Mouse (Mus musculus): ENCODE data around the gene Cntln.

Cntln gene

DNA sequence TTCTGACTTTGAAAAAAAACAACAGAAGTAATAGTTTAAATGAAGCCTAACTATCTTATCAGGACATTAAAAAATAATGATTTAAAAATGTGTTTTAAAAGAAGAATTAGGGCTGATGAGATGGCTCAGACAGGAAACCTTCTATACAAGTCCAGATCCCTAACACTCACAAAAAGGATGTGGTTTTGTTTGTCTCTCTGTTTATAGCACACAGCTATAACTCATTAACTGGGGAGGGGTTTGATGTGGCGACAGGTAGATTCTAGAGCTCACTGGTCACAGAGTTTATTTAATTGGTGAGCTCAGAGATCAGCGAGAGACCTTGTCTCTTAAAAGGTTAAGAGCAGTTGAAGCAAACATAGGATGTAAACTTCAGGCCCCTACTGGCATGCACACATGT lies 175.5 kb downstream of the Cntln start:
- DNase-seq = no peak

DNA sequence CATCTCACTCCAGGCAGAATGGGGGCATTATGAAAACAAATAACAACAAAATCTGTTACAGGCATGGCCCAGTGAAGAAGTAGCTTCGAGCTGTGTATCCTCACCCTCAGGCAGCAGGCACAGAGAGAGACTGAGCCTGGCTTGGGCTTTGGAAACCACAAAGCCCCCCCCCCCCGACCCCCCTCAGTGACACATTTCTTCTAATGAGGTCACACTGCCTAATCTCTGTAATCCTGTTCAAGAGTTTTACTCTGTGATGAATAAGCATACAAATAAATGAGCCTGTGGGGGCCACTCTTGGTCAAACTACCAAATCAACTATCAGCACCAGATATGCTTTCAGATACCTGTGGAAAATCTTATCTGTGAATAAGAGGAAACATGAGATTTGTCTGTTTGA lies 177.6 kb downstream of the Cntln start:
- no peak for DNase-seq

DNA sequence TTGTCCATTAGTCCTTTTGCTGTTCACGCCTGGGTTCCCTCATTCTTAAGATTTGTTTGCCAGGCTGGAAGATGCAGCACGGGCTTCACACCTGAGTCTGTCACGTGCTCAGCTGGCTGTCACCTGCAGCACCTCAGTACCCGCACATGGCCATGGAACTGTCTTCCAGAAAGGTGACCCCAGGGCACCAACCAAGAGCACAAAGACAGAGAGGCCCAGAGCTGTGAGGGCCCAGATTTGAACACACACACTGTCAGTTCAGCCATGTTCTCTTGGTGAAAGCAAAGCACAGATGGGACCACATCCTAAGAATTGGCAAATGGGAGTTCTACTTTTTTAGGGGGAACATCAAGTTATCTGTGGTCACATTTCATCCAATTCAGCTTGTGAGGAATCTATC lies 211.9 kb downstream of the Cntln start:
- DNase-seq = no peak

DNA sequence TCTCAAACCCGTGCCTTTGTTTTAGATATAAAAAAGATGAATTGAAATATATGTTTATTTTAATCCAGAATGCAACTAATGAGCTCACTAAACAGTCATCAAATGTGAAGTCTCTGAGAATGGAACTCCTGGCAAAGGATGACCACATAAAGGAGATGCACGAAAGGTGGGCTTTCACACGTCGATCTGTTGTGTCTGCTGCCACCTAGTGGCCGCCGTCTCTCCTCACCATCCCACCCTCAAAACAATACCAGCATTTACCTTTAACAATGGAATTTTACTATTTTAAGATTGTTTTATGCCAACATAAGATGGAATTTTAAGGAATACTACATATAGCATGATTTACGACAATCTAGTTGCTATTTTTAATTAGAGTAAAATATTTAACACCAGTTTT lies 212.6 kb downstream of the Cntln start:
- peak; percentile 43 to 51 for DNase-seq

DNA sequence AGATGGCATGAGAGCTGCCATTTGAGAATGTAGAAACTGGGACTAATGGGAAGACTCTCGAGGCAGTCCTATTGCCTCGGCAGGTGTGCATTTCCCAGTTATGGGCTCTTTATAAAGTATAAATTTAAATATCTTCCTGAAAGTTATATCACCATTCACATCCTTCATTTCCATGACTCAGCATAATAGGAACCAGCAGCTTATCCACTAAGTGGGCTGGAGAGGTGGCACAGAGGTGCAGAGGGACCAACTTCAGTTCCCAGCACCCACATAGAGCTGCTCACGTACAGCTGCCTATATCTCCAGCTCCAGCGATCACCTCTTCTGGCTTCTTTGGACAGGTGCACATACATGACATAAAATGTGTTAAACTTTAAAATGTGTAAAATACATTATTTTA lies 218.1 kb downstream of the Cntln start:
- DNase-seq = no peak

DNA sequence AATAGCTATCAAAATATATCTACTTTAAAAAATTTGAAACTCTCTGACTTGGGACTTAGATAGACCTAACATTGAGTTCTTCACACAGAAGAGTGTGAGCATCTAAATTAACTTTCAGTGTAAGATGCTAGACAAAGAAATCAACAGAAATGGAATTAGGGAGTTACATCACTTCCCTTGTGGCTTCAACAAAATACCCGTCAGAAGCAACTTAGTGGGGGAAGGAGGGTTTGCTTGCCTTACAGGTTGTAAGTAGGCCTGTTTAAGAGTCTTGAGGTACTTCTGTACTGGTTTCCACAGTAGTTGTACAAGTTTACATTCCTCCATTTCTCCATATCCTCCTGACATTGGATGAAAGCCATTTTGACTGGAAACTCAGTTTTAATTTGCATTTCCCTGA lies 222.3 kb downstream of the Cntln start:
- DNase-seq = no peak

DNA sequence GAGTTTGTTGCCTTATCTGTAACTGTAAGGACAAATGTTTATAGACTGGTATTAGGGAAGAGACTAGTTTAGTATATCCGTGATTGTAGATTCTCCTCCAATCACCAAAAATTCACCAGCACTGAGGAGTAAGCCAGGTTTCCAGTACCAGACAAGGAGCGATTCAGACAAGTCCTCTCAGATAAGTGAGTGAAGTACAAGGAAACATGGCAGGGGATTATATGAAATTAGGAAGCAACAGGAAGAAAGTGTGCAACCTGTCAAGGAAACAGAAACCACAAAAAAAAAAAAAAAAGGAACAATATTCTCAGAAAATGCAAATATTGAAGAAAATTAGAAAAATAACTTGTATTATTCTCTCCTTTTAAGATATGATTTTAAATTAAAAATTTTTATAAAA lies 222.9 kb downstream of the Cntln start:
- DNase-seq = no peak

DNA sequence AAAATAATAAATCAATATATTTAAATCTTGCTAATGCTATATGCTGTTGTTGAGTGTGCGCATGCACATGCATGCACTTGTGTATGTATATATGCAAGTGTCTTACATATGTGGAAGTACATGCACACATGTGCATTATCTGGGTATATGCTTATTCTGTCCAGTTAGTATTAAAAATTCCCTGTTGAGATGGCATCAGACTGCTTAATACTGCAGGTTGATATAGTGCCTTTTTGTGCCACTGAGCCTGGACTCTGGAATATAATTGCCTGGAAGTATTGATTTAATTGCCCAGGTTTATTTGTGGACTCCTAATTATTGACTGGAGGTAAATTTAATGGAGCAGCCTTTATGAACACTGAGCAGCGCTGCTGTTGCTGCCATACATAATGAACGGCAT lies 236.2 kb downstream of the Cntln start:
- no peak for DNase-seq

DNA sequence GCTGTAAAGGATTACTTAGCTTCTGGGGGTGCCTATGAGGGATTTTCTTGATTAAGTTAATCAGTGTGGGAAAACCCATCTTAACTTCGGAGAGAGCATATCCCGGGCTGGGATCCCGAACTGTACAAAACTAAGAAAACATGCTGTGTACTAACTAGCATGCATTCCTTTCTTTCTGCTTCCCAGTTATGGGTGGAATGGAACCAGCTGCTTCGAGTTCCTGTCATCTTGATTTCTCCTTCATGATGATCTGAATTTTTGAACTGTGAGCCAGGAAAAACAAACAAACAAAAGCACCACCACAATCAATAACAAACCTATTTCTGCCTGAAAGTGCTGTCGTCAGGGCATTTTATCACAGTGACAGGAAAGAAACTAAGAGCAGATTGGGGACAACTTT lies 265.6 kb downstream of the Cntln start:
- DNase-seq = no peak

DNA sequence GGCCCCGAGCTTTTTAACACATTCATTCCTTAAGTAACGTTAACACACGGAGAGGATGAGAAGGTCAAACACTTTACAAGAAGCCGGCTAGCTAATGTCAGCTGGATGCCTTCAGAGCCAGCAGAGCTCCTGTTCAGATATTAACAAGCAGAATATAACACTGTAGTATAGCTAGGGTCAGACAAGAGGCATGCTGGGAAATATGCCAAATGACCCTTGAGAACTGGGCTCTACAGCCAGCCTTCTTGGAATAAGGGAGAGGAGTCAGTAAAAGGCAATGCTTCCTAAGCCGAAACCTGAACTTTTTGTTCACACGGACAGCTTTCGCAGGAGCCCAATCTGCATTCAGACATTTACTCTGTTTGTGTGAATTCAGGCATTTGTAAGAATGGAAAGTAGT lies 267.8 kb downstream of the Cntln start:
- DNase-seq = no peak

DNA sequence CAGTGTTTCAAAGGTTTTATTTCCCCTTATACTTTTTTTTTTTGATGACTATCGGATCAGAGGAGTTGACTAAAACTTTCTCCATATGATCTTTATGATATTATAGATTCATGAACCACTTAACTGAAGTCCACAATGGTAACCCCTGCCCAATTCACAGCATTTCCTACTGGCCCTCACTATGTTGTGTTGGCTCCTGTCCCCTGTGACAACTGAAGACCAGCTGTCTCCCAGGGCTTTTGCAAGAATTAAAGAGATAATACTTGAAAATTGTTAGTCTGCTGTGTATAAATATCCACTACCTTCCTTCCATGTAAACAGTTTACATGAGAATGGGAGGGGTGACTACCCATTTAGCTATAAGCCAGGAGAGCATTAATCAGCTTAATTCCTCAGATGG lies 270.3 kb downstream of the Cntln start:
- no peak for DNase-seq

DNA sequence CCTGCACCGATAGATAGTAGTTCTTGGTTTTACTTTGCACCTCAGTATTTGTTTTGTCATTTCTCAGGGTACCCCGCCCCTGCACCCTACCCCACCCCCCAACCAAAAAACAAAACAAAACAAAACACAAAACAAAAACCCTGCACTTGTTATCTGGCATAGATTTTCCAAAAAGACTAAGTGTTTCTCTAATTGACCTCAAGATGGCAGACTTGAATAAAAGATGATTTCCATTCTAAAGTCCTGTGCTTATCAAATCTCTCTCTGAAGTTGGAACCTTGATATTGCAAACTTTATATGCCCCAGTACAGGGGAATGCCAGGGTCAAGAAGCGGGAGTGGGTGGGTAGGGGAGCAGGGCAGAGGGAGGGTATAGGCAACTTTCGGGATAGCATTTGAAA lies 277.0 kb downstream of the Cntln start:
- DNase-seq = no peak

DNA sequence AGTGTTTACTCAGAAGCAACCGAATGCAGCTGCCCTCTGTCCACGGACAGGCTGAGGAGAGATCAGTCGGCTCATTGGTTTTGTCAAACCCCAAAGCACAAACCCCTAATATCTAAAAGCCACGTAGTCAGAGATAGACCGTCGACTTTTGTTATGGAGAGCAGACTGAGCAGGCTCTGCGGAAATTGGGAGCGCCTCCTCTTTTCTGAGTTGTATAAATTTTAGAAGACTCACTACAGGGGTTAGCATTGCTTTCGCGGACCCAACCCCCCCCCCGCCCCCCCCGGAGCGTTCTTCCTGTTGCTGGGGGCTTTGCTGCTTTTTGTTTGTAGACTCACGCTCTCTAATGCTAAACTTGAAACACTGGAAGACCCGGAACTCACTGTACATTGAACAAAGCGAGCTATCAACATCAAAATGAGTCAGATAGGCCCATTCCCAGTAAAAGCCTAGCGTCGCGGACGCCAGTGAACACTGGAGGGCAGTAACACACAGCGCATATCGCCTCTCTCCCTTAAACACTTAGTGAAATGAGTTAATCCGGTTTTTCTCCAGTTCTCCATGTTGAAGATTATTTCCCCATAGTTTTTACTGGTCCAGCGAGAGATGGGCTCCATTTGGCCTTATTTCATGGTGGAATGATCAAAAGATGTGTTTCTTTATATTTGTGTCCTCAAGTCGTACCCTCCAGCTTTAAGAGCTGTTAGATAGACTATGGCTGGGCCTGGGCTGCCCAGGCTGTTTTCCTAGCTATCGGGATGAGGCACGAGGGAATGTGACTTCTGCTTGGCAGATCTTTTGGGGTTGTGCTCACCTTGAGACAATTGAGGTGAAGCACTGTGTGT lies 278.6 kb downstream of the Cntln start:
- no peak for DNase-seq

DNA sequence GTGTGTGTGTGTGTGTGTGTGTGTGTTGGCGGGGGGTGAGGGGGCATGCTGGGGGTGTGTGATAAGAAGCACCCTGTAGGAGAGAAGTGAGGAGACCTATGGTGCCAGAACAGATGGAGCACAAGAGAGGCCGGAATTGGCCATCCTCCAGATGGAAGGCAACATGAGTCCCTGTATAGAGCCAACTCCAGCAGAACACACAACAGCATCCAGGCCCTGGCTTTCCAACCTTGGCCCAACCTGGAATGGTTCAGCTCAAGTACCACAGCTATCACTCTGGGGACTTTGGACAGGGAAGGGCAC lies 279.2 kb downstream of the Cntln start:
- no peak for DNase-seq

DNA sequence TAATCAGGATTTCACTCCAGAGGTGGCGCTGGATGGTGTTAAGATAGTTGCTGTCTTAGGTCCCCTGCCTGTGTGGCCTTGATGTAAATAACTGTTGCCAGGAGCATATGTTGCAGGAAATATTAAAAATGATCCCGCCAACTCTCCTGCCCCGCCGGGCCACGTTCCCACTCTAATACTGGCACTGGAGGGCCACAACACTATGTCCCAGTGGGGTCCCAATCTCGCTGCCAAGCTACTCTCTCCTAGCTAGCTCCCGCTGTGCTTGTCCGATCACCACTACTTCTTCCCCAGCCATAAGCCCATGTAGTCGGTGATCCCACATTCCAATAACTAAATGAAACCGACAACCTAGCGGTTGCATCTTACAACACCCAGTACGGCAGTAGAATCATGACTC lies 283.9 kb downstream of the Cntln start:
- no peak for DNase-seq

DNA sequence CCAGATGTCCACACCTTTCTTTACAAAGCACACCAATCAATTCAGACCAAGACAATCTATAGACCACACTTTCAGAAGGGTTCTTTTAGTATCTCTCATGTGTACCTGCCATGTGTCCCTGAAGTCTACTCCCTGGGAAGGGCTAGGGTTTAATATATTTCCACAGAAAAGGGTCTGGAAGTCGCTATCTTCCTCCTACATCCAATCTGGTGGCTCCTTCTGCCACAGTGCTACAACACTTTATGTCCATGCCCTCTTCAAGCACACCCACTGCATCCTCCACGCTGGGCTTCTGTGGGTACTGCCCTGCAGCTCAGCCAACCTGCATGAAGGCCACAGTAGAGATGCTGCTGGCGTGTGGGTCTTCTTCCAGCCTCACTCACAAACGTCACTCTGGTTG lies 291.4 kb downstream of the Cntln start:
- no peak for DNase-seq

DNA sequence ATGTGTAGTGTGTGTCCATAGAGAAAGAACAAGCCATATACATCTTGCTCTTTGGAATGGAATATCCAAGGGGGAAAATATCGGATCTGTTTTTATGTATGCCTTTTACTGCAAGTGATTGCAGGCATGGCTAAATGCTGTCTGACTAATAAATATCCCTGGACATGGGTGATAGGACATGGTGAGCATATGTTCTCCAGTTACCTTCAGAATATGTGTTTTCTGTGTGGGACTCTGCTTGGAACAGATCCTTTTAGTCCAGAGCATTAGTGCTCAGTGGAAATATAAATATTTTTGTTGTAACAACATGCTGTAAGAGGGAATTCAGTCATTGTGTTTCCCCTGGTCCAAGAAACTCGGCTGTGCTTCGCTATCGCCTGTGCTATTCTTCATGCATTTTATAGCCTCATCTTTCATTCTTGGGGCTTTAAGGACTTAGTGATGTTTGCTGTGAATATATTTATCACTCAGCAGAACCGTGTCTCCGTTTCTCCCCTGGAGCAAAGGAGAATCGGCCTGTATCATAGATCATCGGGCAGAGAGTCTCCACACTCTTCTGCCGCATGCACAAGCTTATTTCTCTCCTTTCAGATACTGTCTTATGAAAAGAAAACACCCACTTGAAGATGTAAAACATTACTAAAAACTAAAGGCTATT lies 294.4 kb downstream of the Cntln start:
- no peak for DNase-seq
